Mouse (Mus musculus): ENCODE measurements around the gene Baz1a.

Gene Baz1a

GRCm38 (mm10) chr12:55013626-55014398, at the start of gene Baz1a:
Gene Baz1a, minus strand, starts transcription at chr12:55014348.
- no peak for DNase-seq (ENCODE audit: low spot score)

GRCm38 (mm10) chr12:55062141-55062540, 48.0 kb upstream of the Baz1a start:
- no peak for DNase-seq (ENCODE audit: low spot score)

- peak; percentile 14 for DNase-seq (ENCODE audit: low spot score)
These were observed 46.9 kb upstream of the Baz1a start for GRCm38 (mm10) chr12:55061006-55061405.

GRCm38 (mm10) chr12:55060212-55060898, 46.2 kb upstream of the Baz1a start:
- no peak for DNase-seq (ENCODE audit: low spot score)

GRCm38 (mm10) chr12:55059812-55060211, 45.7 kb upstream of the Baz1a start:
- DNase-seq (ENCODE audit: low spot score), result no peak

- no peak for DNase-seq (ENCODE audit: low spot score)
These were observed 44.9 kb upstream of the Baz1a start for GRCm38 (mm10) chr12:55058865-55059615.

GRCm38 (mm10) chr12:55056703-55057102, 42.6 kb upstream of the Baz1a start:
- DNase-seq (ENCODE audit: low spot score), result no peak

GRCm38 (mm10) chr12:55054551-55055241, 40.5 kb upstream of the Baz1a start:
- no peak for DNase-seq (ENCODE audit: low spot score)

- no peak for DNase-seq (ENCODE audit: low spot score)
These were observed 39.1 kb upstream of the Baz1a start for GRCm38 (mm10) chr12:55053267-55053666.

GRCm38 (mm10) chr12:55051210-55052173, 37.3 kb upstream of the Baz1a start:
- DNase-seq (ENCODE audit: low spot score), result no peak

- DNase-seq (ENCODE audit: low spot score), result no peak
These were observed 35.7 kb upstream of the Baz1a start for GRCm38 (mm10) chr12:55049731-55050353.

GRCm38 (mm10) chr12:55041011-55041410, 26.9 kb upstream of the Baz1a start:
- DNase-seq (ENCODE audit: low spot score), result no peak

GRCm38 (mm10) chr12:55027088-55027487, 12.9 kb upstream of the Baz1a start:
- DNase-seq (ENCODE audit: low spot score), result no peak

- DNase-seq (ENCODE audit: low spot score), result no peak
These were observed 9.1 kb upstream of the Baz1a start for GRCm38 (mm10) chr12:55023284-55023683.

GRCm38 (mm10) chr12:55019421-55019877, 5.3 kb upstream of the Baz1a start:
- no peak for DNase-seq (ENCODE audit: low spot score)

GRCm38 (mm10) chr12:55017119-55017721, 3.1 kb upstream of the Baz1a start:
- no peak for DNase-seq (ENCODE audit: low spot score)

- DNase-seq (ENCODE audit: low spot score), result peak; percentile 24
These were observed 2.4 kb upstream of the Baz1a start for GRCm38 (mm10) chr12:55016339-55017118.

GRCm38 (mm10) chr12:55015428-55015827, 1.3 kb upstream of the Baz1a start:
- no peak for DNase-seq (ENCODE audit: low spot score)

GRCm38 (mm10) chr12:55013031-55013430, 1.1 kb downstream of the Baz1a start:
- no peak for DNase-seq (ENCODE audit: low spot score)
